Mouse (Mus musculus) naive thymus-derived CD4-positive, alpha-beta T cell, adult 5 months (primary cell): ENCODE measurements around the gene Itpka. TPM values are rescaled to one million over a fixed set of nuclear protein-coding genes. Genes with fewer than 3 reads are reported as not detected.

ENCODE experiments used
- polyA plus RNA-seq: library from polyadenylated mRNA; unstranded; fragments of 100-300 nt; shearing (Covaris generic); gene quantifications from one replicate; pipeline ENCODE4 v1.2.1, GENCODE M21; 2017

Itpka gene
- 0.25 TPM for polyA plus RNA-seq

DNA sequence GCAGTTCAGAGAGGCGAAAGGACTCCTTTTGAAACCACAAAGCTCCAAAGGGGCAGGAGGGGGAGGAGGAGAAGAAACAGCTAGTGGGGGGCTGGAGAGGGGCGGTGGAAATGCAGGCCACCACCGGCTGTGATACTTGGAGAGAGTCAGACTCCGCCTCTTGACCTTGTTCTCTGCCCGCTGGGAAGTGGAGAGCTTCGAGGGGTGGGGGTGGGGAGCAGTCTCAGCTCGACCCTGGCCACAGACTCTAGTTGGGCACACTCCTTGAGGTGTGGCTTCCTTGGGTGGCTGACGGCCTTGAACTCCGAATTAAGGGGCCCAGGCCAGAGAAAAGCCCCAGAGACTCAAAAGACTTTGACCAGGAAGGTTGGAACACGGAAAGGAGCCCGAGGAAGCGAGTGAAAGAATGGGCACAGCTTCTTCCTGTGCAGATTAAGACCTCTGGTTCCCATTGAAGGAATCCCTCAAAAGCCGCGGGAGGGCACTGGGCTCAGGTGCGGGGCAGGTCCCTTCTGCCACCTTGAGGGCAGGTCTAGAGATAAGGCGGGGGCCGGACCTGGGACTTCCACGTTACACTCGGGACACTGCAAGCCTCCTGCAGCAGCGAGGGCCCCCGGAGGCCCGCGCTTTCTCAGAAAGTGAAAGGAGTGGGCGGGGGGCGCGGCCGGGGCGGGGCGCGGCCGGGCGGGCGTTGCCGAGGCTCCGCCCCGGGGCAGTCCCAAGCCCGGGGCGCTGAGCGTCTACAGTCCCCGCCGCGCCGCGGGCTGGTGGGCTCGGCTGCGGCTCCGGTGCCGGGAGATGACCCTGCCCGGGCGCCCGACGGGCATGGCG lies at the start of gene Itpka:
Gene Itpka (plus strand): TSS at position 757 of the 831 bp plus-strand sequence.

DNA sequence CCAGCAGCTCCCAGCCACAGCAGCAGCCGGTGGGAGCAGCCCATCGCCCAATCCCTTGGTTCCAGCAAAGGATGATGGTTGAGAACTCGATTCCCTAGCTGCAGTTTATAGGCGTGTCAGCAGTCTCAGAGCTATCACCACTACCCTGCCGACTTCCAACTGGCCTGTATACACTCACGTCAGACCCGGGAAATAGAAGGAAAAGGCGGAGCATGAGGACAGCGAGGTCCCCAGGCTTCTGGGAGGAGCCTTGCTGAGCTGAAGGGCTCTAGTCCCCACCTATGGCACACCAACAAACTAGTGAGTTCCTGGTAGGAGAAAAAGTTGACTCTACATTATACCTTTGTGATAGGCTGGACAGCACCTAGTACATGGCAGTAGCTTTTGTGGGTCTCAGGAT lies 18.1 kb downstream of the Itpka start, which contains the start of gene Ltk:
Gene Ltk (minus strand): TSS at position 181 of the 400 bp plus-strand sequence.

DNA sequence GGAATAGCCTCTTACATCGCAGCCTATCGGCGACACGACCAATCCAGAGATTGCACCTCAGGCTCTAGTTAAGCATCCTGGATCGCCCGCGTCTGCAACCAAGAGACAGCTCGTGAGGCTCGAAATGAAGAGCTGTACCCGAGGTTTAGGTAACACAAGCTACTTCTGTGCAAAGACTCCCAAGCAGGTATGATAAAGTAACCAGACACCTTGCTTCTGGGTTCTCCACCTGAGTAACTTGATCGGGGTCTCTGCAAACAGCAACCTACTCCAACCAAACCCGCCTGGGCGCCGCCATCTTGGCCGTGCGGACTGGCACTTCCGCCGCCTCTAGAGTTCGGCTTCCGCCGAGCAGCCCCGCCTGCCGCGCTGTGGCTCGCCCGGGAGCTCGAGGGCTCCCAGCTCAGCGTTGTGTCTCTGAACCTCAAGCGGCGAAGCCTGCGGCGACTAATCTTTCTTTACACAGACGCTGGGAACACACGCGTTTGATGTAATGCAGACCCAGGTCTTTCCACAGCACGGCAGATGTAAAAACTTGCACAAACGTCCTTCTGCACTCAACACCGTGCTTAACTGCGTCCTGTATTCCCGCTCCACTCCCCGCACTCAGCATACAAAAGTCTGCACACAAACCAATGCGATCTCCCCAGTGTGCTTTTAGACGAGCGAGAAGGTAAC lies 45.2 kb downstream of the Itpka start, which contains the start of gene Rpap1:
Gene Rpap1 (minus strand): TSS at position 332 of the 678 bp plus-strand sequence.

DNA sequence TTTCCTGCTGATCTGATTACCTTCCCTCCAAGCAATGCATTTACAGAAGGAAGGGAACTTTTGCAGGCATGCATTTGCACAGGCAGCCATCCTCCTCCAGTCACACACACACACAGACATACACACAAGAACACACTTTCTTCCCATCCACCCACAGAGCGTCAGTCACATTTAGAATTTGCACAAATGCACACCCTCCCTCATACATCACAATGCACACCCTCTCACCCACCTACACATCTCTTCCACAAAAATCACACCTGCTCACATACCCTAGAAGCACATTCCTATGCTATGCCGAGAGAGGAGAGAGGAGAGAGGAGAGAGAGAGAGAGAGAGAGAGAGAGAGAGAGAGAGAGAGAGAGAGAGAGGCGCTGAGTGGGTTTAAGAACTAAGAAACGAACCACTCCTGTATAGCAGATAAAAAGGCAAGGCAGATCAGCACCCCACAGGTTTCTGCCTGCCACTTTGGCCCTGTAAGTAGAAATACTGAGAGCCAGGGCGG lies 55.2 kb downstream of the Itpka start, which contains the start of gene Tyro3:
Gene Tyro3 (plus strand): TSS at position 455 of the 505 bp plus-strand sequence.

Other genes starting within 250 kb of the Itpka start
- gene Exd1, start 194.7 kb upstream of the Itpka start, polyA plus RNA-seq = 0.07 TPM
- 103 TPM for gene Chp1, start 194.6 kb upstream of the Itpka start, polyA plus RNA-seq
- 0.68 TPM for gene Nusap1, start 124.0 kb upstream of the Itpka start, polyA plus RNA-seq
- gene Oip5, start 123.9 kb upstream of the Itpka start, polyA plus RNA-seq = 0.93 TPM
- gene Ndufaf1, start 79.5 kb upstream of the Itpka start, polyA plus RNA-seq = 9.8 TPM
- 94.2 TPM for gene Rtf1, start 67.3 kb upstream of the Itpka start, polyA plus RNA-seq
- gene Ltk, start 18.1 kb downstream of the Itpka start, polyA plus RNA-seq = not detected
- gene Rpap1, start 45.2 kb downstream of the Itpka start, polyA plus RNA-seq = 28.7 TPM
- 3.2 TPM for gene Tyro3, start 55.4 kb downstream of the Itpka start, polyA plus RNA-seq
- gene Mga, start 154.9 kb downstream of the Itpka start, polyA plus RNA-seq = 46.6 TPM
- gene Mapkbp1, start 230.4 kb downstream of the Itpka start, polyA plus RNA-seq = 4.1 TPM